Mouse (Mus musculus) ovary, postnatal 36 days (tissue): ENCODE data around the gene Tirap.
"Not testable (repeated sequence)": the region's sequence is repeated elsewhere in the genome, so short reads cannot be mapped to it uniquely, and the experiment has no call there.

Experiments used
- DNase-seq: peaks from one replicate; pipeline ENCODE4 v3.0.0; 2022; ENCODE audit warnings: low spot score, mixed read lengths

The Tirap gene

DNA sequence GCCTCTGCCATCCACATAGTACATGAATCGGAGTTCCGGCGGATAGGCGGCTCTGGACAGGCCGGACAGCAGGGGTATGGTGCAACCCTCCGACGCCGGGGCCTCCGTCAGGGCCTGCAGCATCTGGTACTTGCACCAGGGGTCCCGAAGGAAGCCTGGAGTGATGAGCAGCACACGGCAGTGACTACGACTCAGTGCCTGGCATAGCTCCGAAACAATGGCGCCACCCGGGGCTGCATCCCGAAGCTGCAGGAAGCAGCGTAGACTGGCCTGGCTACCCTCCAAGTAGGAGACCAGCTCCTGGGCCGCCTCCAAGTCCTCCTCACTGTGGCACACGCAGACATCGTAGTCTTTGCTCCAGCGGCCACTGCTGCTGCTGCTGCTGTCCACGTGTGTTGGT, 11.4 kb downstream of the Tirap start:
- peak; percentile 34 for DNase-seq

DNA sequence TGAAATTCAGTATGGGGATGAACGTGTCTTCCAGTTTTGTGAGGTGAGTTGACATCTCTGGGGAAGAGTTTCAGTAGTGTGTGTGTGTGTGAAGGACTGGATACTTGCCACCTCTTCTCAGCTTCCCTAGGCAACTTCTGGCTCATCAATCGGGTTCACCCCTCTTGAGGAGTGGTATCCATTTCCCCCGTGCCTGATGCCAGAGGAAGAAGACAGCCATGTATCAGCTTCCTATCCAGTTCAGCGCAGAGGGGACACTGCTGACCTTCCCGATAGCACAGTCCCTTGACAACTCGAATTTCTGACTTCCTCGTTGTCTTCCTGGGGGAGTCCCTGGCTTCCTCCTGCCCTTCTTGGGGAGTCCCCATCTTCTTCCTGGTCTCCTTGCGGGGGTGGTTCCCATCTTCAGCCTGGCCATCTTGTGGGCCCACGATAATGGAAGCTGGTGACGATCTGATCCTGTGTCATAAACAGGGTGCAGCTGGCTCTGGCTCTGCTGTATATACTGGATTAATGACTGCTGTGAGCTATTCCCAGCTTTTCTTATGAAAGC, 12.7 kb downstream of the Tirap start:
- DNase-seq, result no peak

DNA sequence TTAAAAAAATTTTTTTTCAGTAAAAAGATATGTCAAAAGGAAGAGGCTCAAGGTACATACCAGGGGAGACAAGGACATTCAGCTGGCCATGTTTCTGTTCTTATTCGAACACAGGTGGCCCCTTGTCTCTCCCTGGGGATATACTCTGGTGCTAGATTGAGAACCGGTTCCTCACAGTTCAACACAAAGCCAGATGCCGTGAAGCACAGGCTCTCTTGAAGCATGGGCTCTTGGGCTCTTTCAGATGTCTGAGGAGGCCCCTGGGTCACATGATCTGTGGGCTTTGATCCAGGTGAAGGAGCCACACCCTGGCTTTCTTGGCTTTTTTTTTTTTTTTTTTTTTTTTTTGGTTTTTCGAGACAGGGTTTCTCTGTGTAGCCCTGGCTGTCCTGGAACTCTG, 13.7 kb downstream of the Tirap start:
- no peak for DNase-seq

DNA sequence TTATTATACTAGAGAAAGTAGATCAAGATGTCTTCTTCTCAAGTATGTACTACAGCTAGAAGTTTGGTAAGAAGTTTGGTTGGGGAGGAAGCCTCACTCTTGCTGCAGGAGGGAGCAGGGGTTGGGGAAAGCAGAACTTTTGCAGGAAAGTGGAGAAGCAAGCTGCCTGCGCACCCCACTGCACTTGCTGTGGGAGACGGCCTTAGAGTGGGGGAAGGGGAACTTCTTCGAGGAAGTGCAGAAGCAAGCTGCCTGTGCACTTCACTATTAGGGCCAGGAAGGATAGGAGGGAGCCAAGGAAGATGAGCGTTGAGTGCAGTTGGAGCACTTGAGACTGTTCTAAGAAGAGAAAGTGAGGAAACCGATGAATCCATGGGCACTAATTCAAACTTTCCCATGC, 16.7 kb downstream of the Tirap start:
- no peak for DNase-seq

DNA sequence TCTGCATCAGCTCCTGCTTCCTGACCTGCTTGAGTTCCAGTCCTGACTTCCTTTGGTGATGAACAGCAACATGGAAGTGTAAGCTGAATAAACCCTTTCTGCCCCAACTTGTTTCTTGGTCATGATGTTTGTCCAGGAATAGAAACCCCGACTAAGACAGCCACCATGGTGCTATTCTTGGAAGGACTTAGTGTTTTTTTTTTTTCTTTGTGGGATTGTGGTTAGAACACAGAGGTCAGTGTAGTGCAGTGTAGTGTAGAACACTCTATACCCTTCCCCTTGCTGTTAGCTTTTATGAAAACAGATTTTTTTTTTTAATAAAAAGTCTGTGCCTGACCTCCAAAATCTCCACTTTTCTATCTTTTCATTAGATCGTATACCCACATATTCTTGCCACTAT, 17.3 kb downstream of the Tirap start:
- DNase-seq, result no peak

DNA sequence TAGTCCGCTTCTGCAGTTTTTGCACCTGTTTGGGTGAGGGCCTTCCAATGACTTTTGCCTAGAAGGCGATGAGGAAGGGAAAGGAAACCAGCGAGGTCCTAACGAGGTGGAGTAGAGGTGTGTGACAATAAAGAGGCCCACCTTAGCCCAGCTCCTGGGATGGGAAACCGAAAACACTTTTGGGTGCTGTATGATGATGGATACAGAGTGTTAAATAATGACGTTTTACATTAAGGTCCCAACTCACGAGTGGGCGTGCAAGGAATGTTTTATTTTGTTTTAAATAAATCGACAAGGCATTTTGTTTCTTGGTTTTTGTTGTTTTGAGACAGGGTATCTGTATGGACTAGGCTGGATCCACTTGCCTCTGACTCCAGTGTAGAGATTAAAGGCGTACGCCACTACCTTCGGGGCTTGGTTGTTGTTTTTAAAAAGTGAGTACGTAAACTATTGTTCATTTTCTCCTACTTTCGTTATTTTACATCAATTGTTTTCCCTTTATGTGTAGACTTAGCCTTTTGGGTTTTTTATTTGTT, 23.9 kb downstream of the Tirap start:
- no peak for DNase-seq

DNA sequence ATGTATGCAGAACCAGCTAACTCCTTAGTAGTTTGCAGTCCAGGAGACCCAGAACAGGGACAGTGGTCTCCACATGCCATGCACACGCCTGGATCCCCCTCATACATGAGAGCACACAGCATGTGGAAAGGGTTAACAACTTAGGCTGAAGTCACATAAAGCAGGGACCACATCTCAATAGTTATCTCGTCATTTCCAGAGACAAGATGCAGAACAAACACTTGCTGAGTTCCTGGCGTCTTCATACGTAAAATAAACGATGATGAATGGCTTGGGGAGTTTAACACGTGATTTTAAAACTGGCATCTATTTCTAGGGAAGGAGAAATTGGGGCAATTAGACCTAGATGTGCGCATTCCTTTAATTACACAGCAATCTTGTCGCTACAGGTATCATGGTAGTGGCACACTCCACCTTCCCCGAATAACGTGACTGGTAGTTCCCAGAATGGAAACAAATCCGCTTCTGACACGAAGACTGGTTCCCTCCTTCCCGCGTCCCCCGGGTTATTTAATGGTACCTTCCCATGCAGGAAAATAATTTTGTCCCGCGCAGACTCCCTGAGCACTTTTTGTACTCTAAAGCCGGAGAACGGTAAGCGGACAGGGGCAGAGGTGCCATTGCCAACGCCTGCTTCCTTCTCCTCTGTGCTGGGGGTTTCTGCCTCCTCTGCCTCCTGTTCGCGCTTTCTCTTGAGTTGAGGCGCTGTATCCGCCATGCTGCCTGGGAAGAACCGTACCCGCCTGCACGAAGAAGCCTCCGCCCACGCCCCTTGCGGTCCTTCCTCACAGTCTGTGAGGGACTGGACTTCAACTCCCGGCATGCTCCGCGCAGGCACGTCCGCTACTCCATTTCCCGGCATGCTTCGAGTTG, 24.6 kb downstream of the Tirap start, which contains the start of gene Dcps:
TSS of gene Dcps (minus strand) at position 811 of the 873 bp plus-strand sequence.
- DNase-seq, result peak; percentile 90

DNA sequence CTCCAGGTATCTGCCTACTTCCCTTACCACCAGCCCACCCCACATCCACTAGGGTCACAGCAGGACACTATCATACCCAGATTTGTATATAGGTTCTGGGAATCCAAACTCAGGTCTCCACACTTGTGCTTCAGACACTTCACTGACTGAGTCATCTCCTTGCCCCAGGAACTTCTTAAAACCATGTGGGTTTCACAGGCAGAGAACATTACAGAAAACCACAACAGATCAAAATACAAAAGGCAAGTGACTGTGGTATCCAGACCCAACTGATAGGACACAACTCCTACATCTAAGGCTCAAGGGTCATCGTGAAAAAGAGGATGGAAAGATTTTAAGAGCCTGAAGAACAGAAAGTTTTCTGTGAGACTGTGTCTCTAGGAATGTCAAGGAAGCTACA, 26.8 kb downstream of the Tirap start:
- no peak for DNase-seq

DNA sequence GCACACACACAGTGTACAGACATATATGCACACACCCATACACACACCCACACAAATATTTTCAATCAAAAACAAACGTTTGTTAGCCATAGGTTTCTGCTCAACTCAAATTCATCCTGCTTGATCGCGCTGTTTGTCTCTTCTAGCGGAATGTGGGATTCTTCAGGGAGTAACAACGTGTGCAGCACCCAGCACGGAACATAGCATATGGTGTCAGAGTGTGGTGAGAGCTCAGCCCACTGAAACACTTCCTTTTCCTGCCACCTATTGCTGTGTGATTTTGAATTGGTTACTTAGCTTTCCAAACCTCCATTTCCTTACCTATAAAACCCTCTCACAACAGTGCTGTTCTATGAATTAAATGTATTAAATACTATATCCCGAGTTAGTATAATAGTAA, 30.0 kb downstream of the Tirap start:
- no peak for DNase-seq

DNA sequence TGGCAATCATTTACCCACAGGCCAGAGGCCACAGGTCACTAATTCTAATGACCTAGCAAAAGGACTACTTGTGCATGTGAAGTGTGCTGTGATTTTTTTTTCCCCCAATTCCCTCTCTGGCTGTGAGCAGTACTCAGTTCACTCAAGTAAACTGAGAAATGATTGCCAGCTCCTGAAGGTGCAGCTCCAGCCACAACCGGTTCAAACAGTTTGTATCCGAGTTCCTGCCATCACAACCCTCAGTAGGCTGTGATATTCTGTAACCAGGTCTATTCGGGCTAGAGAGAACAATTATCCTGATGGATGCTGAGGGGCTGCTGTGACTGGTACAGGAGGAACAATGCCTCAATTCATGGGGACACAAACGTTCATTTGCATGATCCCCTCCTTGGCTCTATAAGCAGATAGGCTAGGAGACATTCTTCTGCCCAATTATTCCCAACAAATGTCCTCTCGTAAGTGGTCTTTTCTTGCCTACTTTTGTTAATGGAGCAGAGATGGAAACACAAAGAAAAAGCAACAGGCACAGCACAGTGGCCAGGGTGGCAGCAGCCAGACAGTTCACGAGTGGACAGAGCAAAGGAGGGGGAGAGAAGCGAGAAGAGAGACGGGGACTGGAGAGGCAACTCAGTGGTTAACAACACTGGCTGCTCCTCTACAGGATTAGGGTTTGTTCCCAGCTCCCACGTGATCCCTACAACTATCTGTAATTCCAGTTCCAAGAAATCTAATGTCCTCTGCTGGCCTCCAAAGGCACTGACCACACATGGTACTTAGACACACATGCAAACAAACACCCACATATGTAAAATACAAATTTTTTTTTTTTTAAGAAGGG, 33.1 kb downstream of the Tirap start:
- DNase-seq, result no peak

DNA sequence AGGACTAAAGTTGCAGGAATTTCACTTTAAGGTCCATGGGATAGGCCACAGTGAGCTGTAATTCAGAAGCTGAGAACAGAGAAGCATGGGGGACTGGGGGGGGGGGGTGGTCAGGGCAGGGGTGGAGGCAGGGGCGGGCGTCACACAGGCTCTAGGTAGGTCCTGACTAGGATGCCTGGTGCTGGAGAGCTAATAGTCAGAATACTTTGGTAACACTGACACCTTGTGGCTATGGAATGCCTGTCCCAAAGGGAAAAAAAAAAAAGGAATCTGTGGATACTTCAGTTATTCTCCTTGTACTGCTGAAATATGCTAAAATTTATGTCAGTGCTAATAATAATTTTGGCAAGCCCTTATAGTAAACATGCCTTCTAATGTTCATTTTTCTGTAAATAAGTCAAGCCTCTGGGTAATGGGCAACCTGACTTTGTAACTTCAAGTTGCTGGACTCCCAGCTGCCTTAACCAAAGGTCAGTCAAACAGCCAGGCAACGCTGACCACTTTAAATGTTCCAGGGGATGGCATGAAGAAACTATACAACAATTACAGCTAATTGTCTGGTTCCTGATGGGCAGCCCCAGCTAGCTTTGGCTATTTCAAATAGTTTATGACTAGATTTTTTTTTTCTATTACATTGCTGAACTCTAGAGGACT, 33.8 kb downstream of the Tirap start:
- DNase-seq, result no peak

DNA sequence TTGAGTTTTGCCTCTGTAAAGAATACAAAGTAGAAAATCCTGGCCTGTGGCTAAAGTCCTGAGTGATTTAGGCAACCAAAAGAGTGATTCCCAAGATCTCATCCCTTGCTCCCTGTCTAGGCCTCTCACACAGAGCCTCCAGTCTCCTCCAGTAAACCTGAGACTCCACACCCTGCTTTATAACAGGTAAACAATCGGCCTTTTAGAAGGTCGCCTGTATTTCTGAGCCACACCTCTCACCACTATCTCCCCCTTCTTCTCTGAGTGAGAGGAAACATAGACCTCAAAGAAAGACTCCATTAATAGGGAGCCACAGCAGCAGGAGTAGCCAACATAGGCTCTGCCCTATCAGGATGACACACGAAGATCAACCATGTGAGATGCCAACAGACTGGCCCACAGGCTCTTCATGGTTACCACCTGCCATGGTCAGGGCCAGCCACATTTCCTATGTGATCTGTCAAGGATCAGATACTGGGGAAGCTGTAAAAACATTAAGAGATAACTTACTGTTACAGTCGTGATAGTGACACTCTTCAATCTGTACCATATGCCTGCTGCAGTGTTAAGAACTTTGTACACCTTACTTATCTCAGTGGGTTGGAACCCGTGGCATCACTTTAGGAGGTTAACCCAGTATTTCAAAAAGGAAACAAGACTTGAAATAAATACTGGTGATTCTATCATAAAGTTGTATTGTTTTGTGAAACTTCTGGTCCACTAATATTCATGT, 35.8 kb downstream of the Tirap start:
- no peak for DNase-seq

DNA sequence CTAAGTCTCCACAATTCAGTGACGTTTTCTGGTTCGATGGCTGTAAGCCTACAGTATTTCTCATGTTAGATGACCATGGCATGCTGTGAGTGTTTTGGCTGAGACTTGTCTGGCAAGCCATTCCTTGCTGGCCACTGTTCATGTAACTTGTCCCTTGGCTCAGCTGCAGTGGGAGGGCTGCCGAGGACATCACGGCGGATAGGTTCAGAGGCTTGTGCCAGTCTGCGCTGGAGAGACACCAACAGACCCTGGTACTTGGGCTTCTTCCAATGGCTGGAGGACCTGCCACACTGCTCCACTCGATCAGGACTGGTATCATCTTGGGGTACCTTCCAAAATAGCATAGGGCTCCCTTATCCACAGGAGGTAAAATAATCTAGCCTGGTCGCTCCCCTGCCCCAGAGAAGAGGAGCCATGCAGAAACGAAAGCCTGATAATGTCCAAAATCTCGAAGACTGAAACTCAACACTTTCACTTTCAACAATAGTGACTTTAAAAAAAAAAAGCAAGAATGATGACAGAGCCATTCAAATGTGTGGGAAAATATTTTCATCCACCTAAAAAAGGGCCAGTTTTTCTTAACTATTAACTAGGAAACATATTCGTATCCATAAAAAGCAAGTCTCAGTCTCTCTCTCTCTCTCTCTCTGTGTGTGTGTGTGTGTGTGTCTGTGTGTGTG, 36.9 kb downstream of the Tirap start:
- peak; percentile 59 for DNase-seq

DNA sequence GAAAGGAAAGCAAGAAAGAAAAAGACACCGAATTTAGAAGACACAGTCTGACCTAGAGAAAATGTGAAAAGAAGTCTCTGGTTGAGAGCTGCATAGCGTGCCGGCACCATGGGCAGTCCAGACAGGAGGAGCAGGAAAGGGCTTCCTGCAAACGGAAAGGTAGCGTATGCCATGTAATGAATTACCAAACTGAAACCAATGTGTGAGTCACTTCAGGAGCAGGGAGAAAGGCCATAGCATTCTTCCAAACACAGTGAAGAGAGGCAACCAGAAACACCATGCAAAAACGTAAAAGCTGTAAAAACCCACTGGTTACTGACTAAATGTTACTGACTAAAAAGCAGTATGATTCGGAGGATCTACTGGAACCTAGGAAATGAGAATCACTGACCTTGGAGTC, 38.4 kb downstream of the Tirap start:
- no peak for DNase-seq

DNA sequence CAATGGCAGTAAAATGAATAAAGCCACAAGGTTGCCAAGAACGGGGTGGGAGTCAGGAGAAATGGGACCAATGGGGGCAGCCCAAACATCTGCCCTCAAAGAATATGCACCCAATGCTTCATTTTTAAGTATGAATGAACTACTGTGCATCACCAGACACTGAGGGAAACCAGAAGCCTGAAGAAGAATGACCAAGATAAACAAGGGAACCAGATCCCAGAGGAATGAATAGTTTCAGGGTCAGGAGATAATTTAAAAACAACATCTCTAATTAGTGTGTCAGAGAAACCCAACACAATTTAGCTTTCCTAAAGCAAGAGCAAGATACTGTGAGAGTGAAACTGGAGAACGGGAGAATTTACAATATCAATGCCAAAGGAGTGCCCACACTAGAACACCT, 39.4 kb downstream of the Tirap start:
- no peak for DNase-seq

DNA sequence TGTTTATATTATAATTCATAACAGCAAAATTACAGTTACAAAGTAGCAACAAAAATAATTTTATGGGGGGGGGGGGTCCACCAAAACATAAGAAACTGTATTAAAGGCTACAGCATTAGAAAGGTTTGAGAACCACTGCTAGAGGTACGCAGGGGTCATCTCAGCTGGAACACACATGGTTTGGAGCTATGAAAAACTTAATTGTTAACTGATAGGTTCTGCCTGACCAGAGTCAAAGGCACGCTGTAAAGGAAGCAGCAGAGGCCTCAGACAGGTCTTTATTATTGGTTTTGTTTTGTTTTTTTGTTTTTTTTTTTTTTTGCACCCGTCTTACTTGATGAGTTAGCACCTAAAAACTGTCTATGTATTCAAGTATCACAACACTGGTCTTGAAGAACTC, 41.6 kb downstream of the Tirap start:
- DNase-seq, result no peak

DNA sequence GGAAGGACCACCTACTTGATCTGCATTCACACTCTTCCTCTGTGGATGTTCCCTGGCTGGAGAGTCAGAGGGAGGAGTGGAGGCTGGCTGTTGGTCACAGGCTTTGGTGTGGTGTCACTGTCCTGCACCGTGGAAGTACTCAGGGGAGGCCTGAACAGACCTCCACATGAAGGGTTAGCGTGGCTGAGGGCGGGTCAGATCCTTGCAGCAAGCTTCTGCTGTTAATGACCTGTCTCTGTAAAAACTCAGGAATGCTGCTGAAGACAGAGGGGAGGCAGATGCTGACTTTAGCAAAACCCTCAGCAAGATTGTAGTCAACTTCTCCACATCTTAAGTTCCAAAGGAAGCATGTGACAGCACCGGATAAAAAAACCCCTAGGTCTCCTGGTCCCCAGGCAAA, 43.2 kb downstream of the Tirap start:
- no peak for DNase-seq

DNA sequence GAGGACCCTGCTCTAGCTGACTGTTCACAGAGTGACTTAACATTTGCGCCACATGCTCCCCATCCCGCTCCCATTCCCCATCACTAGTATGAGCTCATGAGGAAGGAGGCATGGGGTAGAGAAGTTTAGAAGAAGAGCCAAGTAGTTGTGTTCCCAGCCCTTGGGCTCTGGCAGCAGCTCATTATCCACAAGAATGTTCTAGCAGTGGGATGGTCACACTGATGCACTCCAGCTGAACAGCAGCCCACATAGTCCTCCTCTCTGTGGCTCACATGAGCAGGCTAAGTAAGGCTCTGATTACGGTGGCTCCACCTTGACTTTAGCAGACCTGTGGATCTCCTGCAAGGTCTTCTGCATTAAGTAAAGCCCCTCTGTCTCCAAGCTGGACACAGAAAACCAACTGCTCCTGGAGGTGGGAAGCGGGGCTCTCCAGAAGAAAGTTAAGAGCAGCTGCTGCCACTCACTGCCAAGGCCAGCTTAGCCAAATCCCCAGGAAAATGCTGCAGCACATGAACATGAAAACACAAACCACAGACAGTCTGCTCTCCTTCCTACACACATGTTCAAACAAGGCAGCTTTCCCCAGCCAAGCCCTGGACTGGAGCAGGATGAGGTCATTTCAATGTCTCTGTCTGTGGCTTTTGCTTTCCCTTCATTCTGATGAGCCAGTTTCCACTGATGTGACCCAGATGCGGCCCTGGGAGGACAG, 43.9 kb downstream of the Tirap start:
- no peak for DNase-seq

DNA sequence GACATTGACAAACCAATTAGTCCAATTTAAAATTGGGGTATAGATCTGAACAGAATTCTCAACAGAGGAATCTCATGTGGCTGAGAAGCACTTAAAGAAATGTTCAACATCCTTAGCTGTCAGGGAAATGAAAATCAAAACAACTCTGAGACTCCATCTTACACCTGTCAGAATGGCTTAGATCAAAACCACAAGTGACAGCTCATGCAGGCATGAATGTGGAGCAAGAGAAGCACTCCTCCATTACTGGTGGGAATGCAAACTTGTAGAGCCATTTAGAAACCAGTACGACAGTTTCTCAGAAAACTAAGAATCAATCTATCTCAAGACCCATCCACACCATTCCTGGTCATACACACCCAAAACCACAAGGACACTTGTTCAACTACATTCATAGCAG, 47.2 kb downstream of the Tirap start:
- DNase-seq, result no peak

DNA sequence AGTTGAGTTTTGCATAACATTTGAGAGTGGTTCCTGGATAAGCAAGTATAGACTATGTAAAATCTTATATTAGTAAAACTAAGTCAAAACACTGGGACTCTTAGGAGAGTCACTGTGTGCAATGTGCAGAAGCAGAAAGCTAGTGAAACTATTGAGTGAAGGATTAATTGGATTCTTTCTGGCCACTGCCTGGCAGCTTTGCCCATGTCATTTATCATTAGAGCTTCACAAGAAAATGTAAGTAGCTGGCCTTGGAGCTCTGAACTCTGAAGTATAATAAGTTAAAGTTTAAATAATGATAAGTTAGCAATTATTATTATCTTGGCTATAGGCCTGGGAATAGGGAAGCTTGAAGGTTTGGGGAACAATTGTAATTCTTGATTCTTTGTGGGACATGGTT, 51.3 kb downstream of the Tirap start:
- not testable (repeated sequence) for DNase-seq
